Mouse (Mus musculus) lung, embryonic 15.5 days (tissue): ENCODE measurements at regions not wholly inside any gene's neighbourhood (a gene's known extent, or its start where the extent isn't known, plus 50 kb on each side); places are given as distances from the start of the nearest gene placed in this dataset.
"Not testable (repeated sequence)": the region's sequence is repeated elsewhere in the genome, so short reads cannot be mapped to it uniquely, and the experiment has no call there.

ENCODE experiments used
- ATAC-seq: fragments of 200-750 bp; cut with Nextera tagmentation; 2 replicates; pipeline ENCODE4 v1.8.0; 2017; ENCODE audit warnings: moderate number of reproducible peaks, borderline replicate concordance; ENCODE audit not compliant: low FRiP score, low TSS enrichment; ENCODE audit errors: extremely low read depth
- H3K27ac ChIP-seq: fragments of 300-500 bp; sonication (generic); 2 replicates; pipeline ENCODE4 v1.5.1; 2015; ENCODE audit warnings: moderate library complexity, mild to moderate bottlenecking, inconsistent platforms
- H3K27me3 ChIP-seq: fragments of 300-500 bp; sonication (generic); 2 replicates; pipeline ENCODE4 v1.6.1; 2015; ENCODE audit warnings: inconsistent platforms
- H3K36me3 ChIP-seq: fragments of 300-500 bp; sonication (generic); 2 replicates; pipeline ENCODE4 v1.6.1; 2015; ENCODE audit warnings: inconsistent platforms
- H3K4me1 ChIP-seq: fragments of 300-500 bp; sonication (generic); 2 replicates; pipeline ENCODE4 v1.6.1; 2015; ENCODE audit warnings: inconsistent platforms
- H3K4me2 ChIP-seq: fragments of 300-500 bp; sonication (generic); 2 replicates; pipeline ENCODE4 v1.6.1; 2015; ENCODE audit warnings: inconsistent platforms, mild to moderate bottlenecking, moderate library complexity
- H3K4me3 ChIP-seq: fragments of 300-500 bp; sonication (generic); 2 replicates; pipeline ENCODE4 v1.5.1; 2015; ENCODE audit warnings: mild to moderate bottlenecking, inconsistent platforms
- H3K9ac ChIP-seq: fragments of 300-500 bp; sonication (generic); 2 replicates; pipeline ENCODE4 v1.6.1; 2015; ENCODE audit warnings: inconsistent platforms
- H3K9me3 ChIP-seq: fragments of 300-500 bp; sonication (generic); 2 replicates; pipeline ENCODE4 v1.6.1; 2016; ENCODE audit warnings: inconsistent platforms
- WGBS: fragments of 180-500 bp; shearing (Covaris S2); methylation state at CpG from one replicate; pipeline ENCODE4 v1.1.7; 2015; 5-methylcytosine and 5-hydroxymethylcytosine counted together

GRCm38 (mm10) chr2:78021356-78021900, 75.3 kb upstream of the Cwc22 start:
- Histone ChIP-seq H3K4me3 (no peak overlapping the region), H3K27me3 (no peaks in the 10 kb centered on the region), H3K9ac (no peak overlapping the region), H3K9me3 (no peaks in the 10 kb centered on the region), H3K4me2 (no peak overlapping the region), H3K36me3 (no peaks in the 10 kb centered on the region), H3K27ac (no peak overlapping the region), H3K4me1 (no peaks in the 10 kb centered on the region)
- no peak for ATAC-seq
- 36% methylated on average over 2 of the region's 2 CpGs for WGBS

- H3K9me3 ChIP-seq, result no peaks in the 10 kb centered on the region
- H3K27me3 ChIP-seq, result no peaks in the 10 kb centered on the region
- no peak overlapping the region for H3K4me2 ChIP-seq
- no peak overlapping the region for H3K9ac ChIP-seq
- ATAC-seq, result no peak
- 80% methylated on average over 3 of the region's 3 CpGs for WGBS
- no peaks in the 10 kb centered on the region for H3K36me3 ChIP-seq
- H3K4me3 ChIP-seq, result no peak overlapping the region
- H3K4me1 ChIP-seq, result no peaks in the 10 kb centered on the region
- no peak overlapping the region for H3K27ac ChIP-seq
Observed at GRCm38 (mm10) chr2:78020516-78020915, 74.3 kb upstream of the Cwc22 start.

- Histone ChIP-seq H3K27ac (no peak overlapping the region), H3K4me3 (no peak overlapping the region), H3K9ac (no peak overlapping the region), H3K36me3 (no peaks in the 10 kb centered on the region), H3K9me3 (no peaks in the 10 kb centered on the region), H3K27me3 (no peaks in the 10 kb centered on the region), H3K4me1 (no peaks in the 10 kb centered on the region), H3K4me2 (no peak overlapping the region)
- WGBS, result 80% methylated on average over 3 of the region's 3 CpGs
- no peak for ATAC-seq
Observed at GRCm38 (mm10) chr2:78019916-78020315, 73.7 kb upstream of the Cwc22 start.

- H3K36me3 ChIP-seq, H3K9ac ChIP-seq, H3K9me3 ChIP-seq, H3K27ac ChIP-seq, ATAC-seq, H3K4me1 ChIP-seq, H3K27me3 ChIP-seq, H3K4me3 ChIP-seq, H3K4me2 ChIP-seq: not testable (repeated sequence)
- 93% methylated on average over 6 of the region's 6 CpGs for WGBS
Observed at GRCm38 (mm10) chr2:78012441-78012840, 66.3 kb upstream of the Cwc22 start.

GRCm38 (mm10) chr2:78011821-78012220, 65.6 kb upstream of the Cwc22 start:
- H3K36me3 ChIP-seq, result no peaks in the 10 kb centered on the region
- no peaks in the 10 kb centered on the region for H3K9me3 ChIP-seq
- 87% methylated on average over 2 of the region's 2 CpGs for WGBS
- H3K4me1 ChIP-seq, result no peaks in the 10 kb centered on the region
- ATAC-seq, result no peak
- H3K9ac ChIP-seq, result no peak overlapping the region
- no peak overlapping the region for H3K4me3 ChIP-seq
- H3K27ac ChIP-seq, result no peak overlapping the region
- no peaks in the 10 kb centered on the region for H3K27me3 ChIP-seq
- H3K4me2 ChIP-seq, result no peak overlapping the region

- H3K9me3 ChIP-seq, result no peaks in the 10 kb centered on the region
- H3K4me2 ChIP-seq, result no peak overlapping the region
- H3K4me3 ChIP-seq, result no peak overlapping the region
- ATAC-seq, result no peak
- H3K9ac ChIP-seq, result no peak overlapping the region
- 74% methylated on average over 2 of the region's 2 CpGs for WGBS
- H3K27ac ChIP-seq, result no peak overlapping the region
- H3K4me1 ChIP-seq, result no peaks in the 10 kb centered on the region
- no peaks in the 10 kb centered on the region for H3K27me3 ChIP-seq
- no peaks in the 10 kb centered on the region for H3K36me3 ChIP-seq
Observed at GRCm38 (mm10) chr2:78011051-78011800, 65.1 kb upstream of the Cwc22 start.

- Histone ChIP-seq H3K36me3 (no peaks in the 10 kb centered on the region), H3K4me1 (no peaks in the 10 kb centered on the region), H3K9me3 (no peaks in the 10 kb centered on the region), H3K27ac (no peak overlapping the region), H3K27me3 (no peaks in the 10 kb centered on the region), H3K4me3 (no peak overlapping the region), H3K9ac (no peak overlapping the region), H3K4me2 (no peak overlapping the region)
- ATAC-seq, result no peak
- WGBS, result 74% methylated on average over 5 of the region's 5 CpGs
Observed at GRCm38 (mm10) chr2:78010066-78010690, 64.0 kb upstream of the Cwc22 start.

GRCm38 (mm10) chr2:78008094-78008493, 61.9 kb upstream of the Cwc22 start:
- H3K4me2 ChIP-seq, result no peak overlapping the region
- no peak overlapping the region for H3K4me3 ChIP-seq
- 94% methylated on average over 1 of the region's 1 CpGs for WGBS
- no peak for ATAC-seq
- H3K9me3 ChIP-seq, result no peaks in the 10 kb centered on the region
- no peaks in the 10 kb centered on the region for H3K4me1 ChIP-seq
- H3K27ac ChIP-seq, result no peak overlapping the region
- H3K9ac ChIP-seq, result no peak overlapping the region
- H3K27me3 ChIP-seq, result no peaks in the 10 kb centered on the region
- H3K36me3 ChIP-seq, result no peaks in the 10 kb centered on the region

- H3K36me3 ChIP-seq, result no peaks in the 10 kb centered on the region
- H3K9ac ChIP-seq, result no peak overlapping the region
- WGBS, result 26% methylated on average over 7 of the region's 7 CpGs
- no peaks in the 10 kb centered on the region for H3K9me3 ChIP-seq
- H3K4me3 ChIP-seq, result no peak overlapping the region
- ATAC-seq, result no peak
- H3K27me3 ChIP-seq, result no peaks in the 10 kb centered on the region
- H3K4me2 ChIP-seq, result no peak overlapping the region
- no peaks in the 10 kb centered on the region for H3K4me1 ChIP-seq
- H3K27ac ChIP-seq, result no peak overlapping the region
Observed at GRCm38 (mm10) chr2:78005402-78006021, 59.3 kb upstream of the Cwc22 start.

- Histone ChIP-seq H3K9ac (no peak overlapping the region), H3K4me2 (no peak overlapping the region), H3K4me1 (no peaks in the 10 kb centered on the region), H3K27me3 (no peaks in the 10 kb centered on the region), H3K36me3 (no peaks in the 10 kb centered on the region), H3K27ac (no peak overlapping the region), H3K9me3 (no peaks in the 10 kb centered on the region), H3K4me3 (no peak overlapping the region)
- no peak for ATAC-seq
- 65% methylated on average over 5 of the region's 5 CpGs for WGBS
Observed at GRCm38 (mm10) chr2:78004426-78004825, 58.3 kb upstream of the Cwc22 start.
